Mouse (Mus musculus) bone marrow, adult 2 months (tissue): ENCODE measurements around the gene Rps6kb2.

Experiments used
- CTCF ChIP-seq: fragments of 200-500 bp; IDR thresholded peaks from 2 replicates; pipeline ENCODE4 v1.5.1; 2011; ENCODE audit warnings: low read length, control low read depth; ENCODE audit not compliant: control insufficient read depth, insufficient read depth
- POLR2A ChIP-seq: fragments of 200-500 bp; IDR thresholded peaks from 2 replicates; pipeline ENCODE4 v1.6.1; 2011; ENCODE audit warnings: low read depth, mild to moderate bottlenecking, control low read depth, low read length, borderline replicate concordance; ENCODE audit not compliant: control insufficient read depth

DNA sequence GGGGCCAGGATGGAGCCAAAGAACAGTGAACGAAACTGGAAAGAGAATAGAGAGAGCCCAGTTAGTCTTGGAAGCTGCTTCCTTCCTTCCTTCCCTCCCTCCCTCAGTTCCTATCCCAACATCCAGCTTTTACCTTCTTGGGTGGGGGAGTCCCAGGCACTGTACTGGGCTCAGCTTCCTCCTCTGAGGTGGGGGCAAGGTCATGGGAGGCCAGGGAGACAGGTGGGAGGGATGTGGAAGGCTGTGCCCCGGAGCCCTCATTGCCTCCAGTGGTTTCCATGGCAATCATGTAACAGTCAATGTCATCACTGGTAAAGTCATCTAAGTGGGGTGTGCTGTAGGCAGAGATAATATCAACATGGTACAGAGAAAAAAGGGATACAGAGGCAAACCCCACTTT, 32.9 kb upstream of the Rps6kb2 start:
- TF ChIP-seq POLR2A (no peak), CTCF (no peak)
